Mouse (Mus musculus) limb, embryonic 13.5 days (tissue): ENCODE data around the gene Pdcd1lg2. TPM values are rescaled to one million over a fixed set of nuclear protein-coding genes. Genes with fewer than 3 reads are reported as not detected.
A peak's percentile ranks its signal among the peaks of the same experiment; 100 is the strongest.

ENCODE experiments used
- ATAC-seq: fragments of 200-750 bp; cut with Nextera tagmentation; 2 replicates; pipeline ENCODE4 v1.8.0; 2017; ENCODE audit warnings: low read depth, moderate number of reproducible peaks, moderate TSS enrichment; ENCODE audit not compliant: low FRiP score
- H3K27ac ChIP-seq: fragments of 300-500 bp; sonication (generic); 2 replicates; pipeline ENCODE4 v1.5.1; 2015; ENCODE audit warnings: inconsistent platforms, mild to moderate bottlenecking, moderate library complexity
- H3K27me3 ChIP-seq: fragments of 300-500 bp; sonication (generic); 2 replicates; pipeline ENCODE4 v1.6.1; 2015; ENCODE audit warnings: mild to moderate bottlenecking, inconsistent platforms
- H3K36me3 ChIP-seq: fragments of 300-500 bp; sonication (generic); 2 replicates; pipeline ENCODE4 v1.6.1; 2015; ENCODE audit warnings: inconsistent platforms, mild to moderate bottlenecking, moderate library complexity
- H3K4me1 ChIP-seq: fragments of 300-500 bp; sonication (generic); 2 replicates; pipeline ENCODE4 v1.6.1; 2015; ENCODE audit warnings: inconsistent platforms
- H3K4me2 ChIP-seq: fragments of 300-500 bp; sonication (generic); replicated peaks from 2 replicates; pipeline ENCODE4 v1.6.1; 2015; ENCODE audit warnings: inconsistent platforms, mild to moderate bottlenecking, moderate library complexity
- H3K4me3 ChIP-seq: fragments of 300-500 bp; sonication (generic); 2 replicates; pipeline ENCODE4 v1.5.1; 2015; ENCODE audit warnings: moderate library complexity, mild to moderate bottlenecking, inconsistent platforms
- H3K9ac ChIP-seq: fragments of 300-500 bp; sonication (generic); 2 replicates; pipeline ENCODE4 v1.6.1; 2015; ENCODE audit warnings: mild to moderate bottlenecking, inconsistent platforms
- H3K9me3 ChIP-seq: fragments of 300-500 bp; sonication (generic); 2 replicates; pipeline ENCODE4 v1.6.1; 2016; ENCODE audit warnings: inconsistent platforms
- WGBS: fragments of 180-500 bp; shearing (Covaris S2); methylation state at CpG from one replicate; pipeline ENCODE4 v1.1.7; 2015; 5-methylcytosine and 5-hydroxymethylcytosine counted together
- polyA plus RNA-seq: library from polyadenylated mRNA; unstranded; fragments of >200 nt; fragmentation: Nextera tagmentation; extraction: Ambion mirVana; gene quantifications from 2 replicates; pipeline ENCODE4 v1.2.1, GENCODE M21; 2015

The Pdcd1lg2 gene
- polyA plus RNA-seq, 1 experiment from 2014 or later: not detected

DNA sequence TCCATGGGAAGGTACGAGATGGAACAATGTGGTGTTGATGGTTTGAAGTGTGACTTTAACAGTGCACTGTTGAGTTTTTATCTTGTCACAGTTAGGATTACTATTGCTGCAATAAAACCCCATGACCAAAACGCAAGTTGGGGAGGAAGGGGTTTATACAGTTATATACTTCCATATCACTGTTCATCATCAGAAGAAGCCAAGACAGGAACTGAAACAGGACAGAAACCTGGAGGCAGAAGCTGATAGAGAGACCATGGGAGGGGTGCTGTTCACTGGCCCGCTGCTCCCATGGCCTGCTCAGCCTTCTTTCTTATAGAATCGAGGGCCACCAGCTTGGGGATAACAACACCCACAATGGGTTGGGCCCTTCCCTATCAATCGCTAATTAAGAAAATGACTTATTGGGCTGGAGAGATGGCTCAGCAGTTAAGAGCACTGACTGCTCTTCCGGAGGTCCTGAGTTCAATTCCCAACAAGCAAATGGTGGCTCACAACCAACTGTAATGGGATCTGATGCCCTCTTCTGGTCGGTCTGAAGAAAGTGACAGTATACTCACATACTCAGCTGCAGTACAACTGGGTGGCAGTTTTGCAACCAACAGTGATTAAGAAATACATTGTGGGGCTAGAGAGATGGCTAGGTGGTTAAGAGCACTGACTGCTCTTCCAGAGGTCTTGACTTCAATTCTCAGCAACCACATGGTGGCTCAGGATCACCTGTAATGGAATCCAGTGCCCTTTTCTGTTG lies 53.1 kb downstream of the Pdcd1lg2 start:
- peaks cover 14% of the 10 kb centered on the region; the same call in 1 of the 2 replicates for H3K4me1 ChIP-seq
- H3K4me3 ChIP-seq: no peak overlapping the region
- no peak overlapping the region for H3K4me2 ChIP-seq
- H3K9ac ChIP-seq: no peak overlapping the region
- ATAC-seq: no peak
- H3K27ac ChIP-seq: no peak overlapping the region
- H3K27me3 ChIP-seq: no peaks in the 10 kb centered on the region
- H3K9me3 ChIP-seq: no peaks in the 10 kb centered on the region
- 95% methylated on average over 7 of the region's 7 CpGs for WGBS
- no peaks in the 10 kb centered on the region for H3K36me3 ChIP-seq

DNA sequence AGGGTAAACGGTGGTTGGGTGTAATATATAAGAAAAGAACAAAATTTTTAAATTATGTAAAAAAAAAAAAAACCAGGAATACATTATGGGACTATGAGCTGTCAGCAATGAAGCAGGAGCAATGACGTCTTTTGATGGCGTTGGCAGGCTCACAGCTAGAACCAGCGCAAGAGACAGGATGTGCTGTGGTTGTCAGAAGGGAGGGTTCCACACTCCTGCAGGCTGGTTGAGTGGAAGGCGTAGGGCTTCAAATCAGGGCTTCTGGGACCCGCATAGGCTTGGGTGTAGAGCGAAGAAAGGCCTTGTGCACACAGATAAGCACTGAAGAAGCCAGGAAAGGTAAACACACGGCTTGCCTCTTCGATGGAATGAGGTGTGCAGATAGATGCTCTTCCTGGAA lies 56.1 kb downstream of the Pdcd1lg2 start:
- ATAC-seq: no peak
- no peaks in the 10 kb centered on the region for H3K36me3 ChIP-seq
- no peak overlapping the region for H3K9ac ChIP-seq
- peaks cover 26% of the 10 kb centered on the region; the same call in 1 of the 2 replicates for H3K4me1 ChIP-seq
- H3K27me3 ChIP-seq: no peaks in the 10 kb centered on the region
- no peak overlapping the region for H3K4me2 ChIP-seq
- H3K27ac ChIP-seq: no peak overlapping the region
- 88% methylated on average over 9 of the region's 9 CpGs for WGBS
- H3K9me3 ChIP-seq: no peaks in the 10 kb centered on the region
- no peak overlapping the region for H3K4me3 ChIP-seq

DNA sequence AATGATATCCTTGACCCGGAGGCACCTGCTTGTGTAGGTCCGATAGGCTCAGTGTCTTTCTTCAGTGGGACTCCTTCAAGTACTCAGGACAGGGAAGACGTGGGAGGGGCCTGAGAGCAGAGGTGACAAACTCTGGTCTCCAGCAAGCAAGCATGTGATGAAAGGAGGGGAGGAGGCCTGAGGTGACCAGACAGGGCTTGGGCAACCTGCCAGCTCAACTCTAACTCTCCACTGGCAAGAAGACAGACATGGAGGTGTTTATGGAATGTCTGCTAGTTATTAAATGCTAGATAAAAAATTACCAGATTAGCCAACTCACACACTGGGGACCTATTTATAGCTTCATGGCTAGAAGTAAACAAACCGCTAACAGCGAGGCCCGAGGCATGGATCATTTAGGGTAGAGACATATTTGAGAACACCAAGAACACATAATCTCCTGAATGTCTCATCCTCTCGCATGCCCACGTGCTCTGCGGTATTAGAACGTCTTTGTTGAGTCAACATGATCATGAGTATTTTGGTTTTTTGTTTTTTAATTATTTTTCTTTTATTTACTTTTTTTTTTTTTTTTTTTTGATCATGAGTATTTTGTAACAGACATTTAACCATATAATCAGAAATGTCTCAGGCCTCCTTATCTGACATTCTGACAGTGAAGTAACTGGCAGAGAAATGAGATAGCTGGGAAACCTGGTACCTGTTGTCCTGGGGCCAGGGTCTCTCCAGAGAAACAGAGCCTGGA lies 58.4 kb downstream of the Pdcd1lg2 start:
- Histone ChIP-seq H3K27ac (no peak overlapping the region), H3K9me3 (no peaks in the 10 kb centered on the region), H3K4me3 (no peak overlapping the region), H3K4me1 (peaks cover 21% of the 10 kb centered on the region; the same call in 1 of the 2 replicates), H3K9ac (no peak overlapping the region), H3K27me3 (no peaks in the 10 kb centered on the region), H3K4me2 (no peak overlapping the region), H3K36me3 (no peaks in the 10 kb centered on the region)
- 72% methylated on average over 10 of the region's 10 CpGs for WGBS
- ATAC-seq: no peak

DNA sequence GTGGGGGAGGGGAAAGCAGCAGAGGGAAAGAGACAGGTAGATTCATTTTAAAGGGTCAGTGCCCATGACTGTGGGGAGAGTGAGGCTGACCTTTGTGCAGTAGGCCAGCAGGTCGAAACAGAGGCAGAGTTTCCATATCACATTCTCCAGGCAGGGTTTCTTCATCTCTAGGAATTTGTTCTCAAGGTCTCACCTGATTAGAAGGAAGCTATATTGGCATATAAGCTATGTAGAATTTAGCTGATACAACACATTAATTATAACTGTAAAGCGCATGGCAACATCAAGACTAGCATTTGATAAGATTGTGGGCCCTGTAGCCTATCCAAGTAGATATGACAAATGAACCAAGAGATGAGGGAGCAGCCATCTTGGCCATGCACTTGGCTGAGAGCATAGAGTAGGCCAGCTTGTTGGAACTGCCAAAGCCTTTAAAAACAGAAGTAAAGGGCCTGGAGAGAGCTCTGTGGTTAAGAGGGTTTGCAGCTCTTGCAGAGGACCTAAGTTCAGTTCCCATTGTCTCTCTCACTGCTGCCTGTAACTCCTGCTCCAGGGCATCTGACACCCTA lies 59.1 kb downstream of the Pdcd1lg2 start:
- Histone ChIP-seq H3K4me2 (no peak overlapping the region), H3K27me3 (no peaks in the 10 kb centered on the region), H3K4me3 (no peak overlapping the region), H3K9me3 (no peaks in the 10 kb centered on the region), H3K27ac (no peak overlapping the region), H3K36me3 (no peaks in the 10 kb centered on the region), H3K4me1 (peaks cover 23% of the 10 kb centered on the region; the same call in 1 of the 2 replicates), H3K9ac (no peak overlapping the region)
- 87% methylated on average over 2 of the region's 2 CpGs for WGBS
- ATAC-seq: no peak

DNA sequence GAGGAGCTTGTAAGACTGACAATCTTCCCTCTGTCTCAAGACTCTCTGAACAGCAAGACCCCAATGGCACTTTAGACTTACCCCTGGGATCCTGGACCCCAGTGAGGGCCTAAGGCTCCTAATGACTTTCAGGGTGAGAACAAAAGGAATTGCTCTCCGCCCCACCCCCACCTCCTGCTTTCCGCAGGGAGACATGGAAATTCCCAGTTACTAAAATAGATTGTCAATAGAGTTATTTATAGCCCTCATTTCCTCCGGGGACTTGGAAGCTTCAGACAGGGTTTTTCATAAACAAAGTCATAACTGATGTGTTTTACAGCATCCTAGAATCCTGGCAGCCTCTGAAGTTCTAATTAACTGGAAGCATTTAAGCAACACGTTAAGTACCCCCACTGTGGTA lies 59.9 kb downstream of the Pdcd1lg2 start:
- peaks cover 24% of the 10 kb centered on the region; the same call in 1 of the 2 replicates for H3K4me1 ChIP-seq
- no peaks in the 10 kb centered on the region for H3K36me3 ChIP-seq
- 0 out of 2 replicates have a peak overlapping the region, but pooled peaks have one; percentile 5 for H3K4me2 ChIP-seq
- H3K27me3 ChIP-seq: no peaks in the 10 kb centered on the region
- H3K9ac ChIP-seq: no peak overlapping the region
- no peak overlapping the region for H3K4me3 ChIP-seq
- 10% methylated on average over 4 of the region's 4 CpGs for WGBS
- no peaks in the 10 kb centered on the region for H3K9me3 ChIP-seq
- no peak overlapping the region for H3K27ac ChIP-seq
- no peak for ATAC-seq

DNA sequence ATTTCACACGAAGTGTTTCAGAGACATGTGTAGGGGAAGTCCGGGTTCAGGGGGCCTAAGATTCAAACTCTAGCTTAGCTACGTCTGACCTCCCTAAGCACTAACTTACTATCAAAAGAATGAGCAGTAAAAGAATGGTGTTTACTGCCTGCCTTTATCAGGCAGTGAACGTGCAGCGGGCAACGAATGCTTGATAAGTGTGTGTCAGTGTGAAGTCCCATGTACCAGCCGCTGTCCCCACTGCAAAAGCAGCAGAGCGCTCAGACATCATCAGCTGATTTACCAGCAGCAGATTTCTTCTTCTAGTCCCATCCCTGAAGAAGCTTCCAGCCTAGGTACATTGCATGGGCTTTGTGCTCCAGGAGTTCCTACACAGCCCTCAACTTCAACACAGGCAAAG lies 61.7 kb downstream of the Pdcd1lg2 start:
- Histone ChIP-seq H3K4me1 (peaks cover 24% of the 10 kb centered on the region; the same call in 1 of the 2 replicates), H3K27ac (no peak overlapping the region), H3K36me3 (no peaks in the 10 kb centered on the region), H3K9me3 (no peaks in the 10 kb centered on the region), H3K27me3 (no peaks in the 10 kb centered on the region), H3K4me3 (no peak overlapping the region), H3K4me2 (no peak overlapping the region), H3K9ac (no peak overlapping the region)
- WGBS: 67% methylated on average over 8 of the region's 8 CpGs
- ATAC-seq: no peak

DNA sequence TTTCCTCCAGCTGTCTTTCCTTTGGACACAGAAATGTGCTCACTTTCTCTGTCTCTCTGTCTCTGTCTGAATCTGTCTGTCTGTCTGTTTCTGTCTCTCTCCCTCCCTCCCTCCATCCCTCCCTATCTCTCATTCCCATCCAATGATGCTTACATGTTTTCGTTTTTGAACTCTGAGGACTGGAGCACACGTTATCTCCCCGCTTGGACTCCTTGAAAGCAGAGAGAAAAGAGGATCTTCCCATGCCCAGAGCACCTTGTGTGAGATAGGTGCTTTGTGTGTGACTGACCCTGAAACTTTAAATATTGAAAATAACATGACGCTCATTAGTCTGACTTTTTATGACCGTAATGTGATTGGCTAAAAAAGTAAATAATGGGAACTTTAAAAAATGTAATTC lies 62.2 kb downstream of the Pdcd1lg2 start:
- H3K4me3 ChIP-seq: no peak overlapping the region
- no peak overlapping the region for H3K27ac ChIP-seq
- no peak overlapping the region for H3K9ac ChIP-seq
- WGBS: 88% methylated on average over 5 of the region's 5 CpGs
- H3K4me1 ChIP-seq: peaks cover 24% of the 10 kb centered on the region; the same call in 1 of the 2 replicates
- H3K36me3 ChIP-seq: no peaks in the 10 kb centered on the region
- H3K9me3 ChIP-seq: no peaks in the 10 kb centered on the region
- no peak overlapping the region for H3K4me2 ChIP-seq
- ATAC-seq: no peak
- no peaks in the 10 kb centered on the region for H3K27me3 ChIP-seq

DNA sequence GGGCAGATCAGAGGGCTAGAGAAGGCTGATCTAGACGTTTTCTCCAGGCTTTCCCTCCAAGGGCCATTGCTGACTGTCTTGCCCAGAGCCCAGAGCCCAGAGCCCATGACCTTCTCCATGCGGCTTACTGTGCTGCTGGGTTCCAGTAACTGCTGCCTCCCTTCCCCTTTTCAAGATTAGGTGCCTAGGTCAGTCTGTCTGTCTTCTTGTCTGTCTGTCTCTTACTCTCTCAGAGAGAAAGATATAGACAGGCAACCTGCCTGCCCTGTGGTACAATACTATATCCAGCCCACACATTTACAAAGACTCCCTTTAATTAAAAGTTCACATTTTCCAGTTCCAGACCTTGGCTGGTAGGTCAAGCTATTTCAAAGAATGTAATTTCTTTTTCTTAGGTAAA lies 64.1 kb downstream of the Pdcd1lg2 start:
- Histone ChIP-seq H3K27me3 (no peaks in the 10 kb centered on the region), H3K9ac (no peak overlapping the region), H3K36me3 (no peaks in the 10 kb centered on the region), H3K4me2 (no peak overlapping the region), H3K4me1 (peaks cover 17% of the 10 kb centered on the region; the same call in 1 of the 2 replicates), H3K27ac (no peak overlapping the region), H3K4me3 (no peak overlapping the region), H3K9me3 (no peaks in the 10 kb centered on the region)
- WGBS: 57% methylated on average over 2 of the region's 2 CpGs
- ATAC-seq: no peak

DNA sequence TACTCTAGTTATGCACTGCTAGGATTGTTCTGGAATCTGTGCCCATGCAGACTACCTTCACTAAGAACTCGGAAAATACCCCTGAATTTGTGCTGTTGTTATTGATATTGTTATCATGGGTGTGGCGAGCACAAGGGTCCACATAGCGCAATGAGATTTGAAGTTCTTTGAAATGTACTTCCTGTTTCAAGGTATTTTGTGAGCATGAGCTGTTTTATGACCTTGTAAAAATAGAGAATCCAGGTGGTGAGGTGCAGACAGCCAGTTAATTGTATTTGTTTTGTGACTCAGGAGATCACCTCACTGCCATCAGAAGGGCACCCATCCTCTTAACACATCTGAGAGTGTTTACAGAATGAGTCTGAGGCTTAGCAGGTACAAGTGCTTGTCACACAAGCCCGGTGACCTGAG lies 64.5 kb downstream of the Pdcd1lg2 start:
- no peak for ATAC-seq
- no peaks in the 10 kb centered on the region for H3K36me3 ChIP-seq
- H3K9ac ChIP-seq: no peak overlapping the region
- no peaks in the 10 kb centered on the region for H3K9me3 ChIP-seq
- WGBS: 52% methylated on average over 4 of the region's 4 CpGs
- no peak overlapping the region for H3K4me2 ChIP-seq
- H3K27me3 ChIP-seq: no peaks in the 10 kb centered on the region
- no peak overlapping the region for H3K4me3 ChIP-seq
- peaks cover 13% of the 10 kb centered on the region; the same call in 1 of the 2 replicates for H3K4me1 ChIP-seq
- no peak overlapping the region for H3K27ac ChIP-seq

DNA sequence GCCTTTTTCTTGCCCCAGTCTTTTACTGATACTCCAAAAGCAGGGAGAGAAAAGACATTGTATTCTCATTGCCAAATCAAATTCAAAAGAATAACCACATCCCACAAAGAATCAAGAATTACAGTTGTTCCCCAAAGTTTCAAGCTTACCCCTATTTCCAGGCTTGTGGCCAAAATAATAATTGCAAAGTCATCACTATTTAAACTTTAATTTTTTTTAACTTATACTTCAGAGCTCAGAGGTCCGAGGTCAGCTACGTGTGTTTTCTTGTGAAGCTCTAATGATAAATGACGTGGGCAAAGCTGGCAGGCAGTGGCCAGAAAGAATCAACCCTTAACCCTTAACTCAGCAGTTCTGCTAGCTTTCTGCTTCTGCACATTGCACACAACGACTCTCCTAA lies 67.9 kb downstream of the Pdcd1lg2 start:
- Histone ChIP-seq H3K4me1 (0 out of 2 replicates have a peak, but pooled peaks cover 4% of the 10 kb centered on the region), H3K27ac (no peak overlapping the region), H3K9ac (no peak overlapping the region), H3K36me3 (no peaks in the 10 kb centered on the region), H3K4me3 (no peak overlapping the region), H3K27me3 (no peaks in the 10 kb centered on the region), H3K4me2 (no peak overlapping the region), H3K9me3 (no peaks in the 10 kb centered on the region)
- ATAC-seq: no peak
- WGBS: 19% methylated on average over 4 of the region's 4 CpGs

DNA sequence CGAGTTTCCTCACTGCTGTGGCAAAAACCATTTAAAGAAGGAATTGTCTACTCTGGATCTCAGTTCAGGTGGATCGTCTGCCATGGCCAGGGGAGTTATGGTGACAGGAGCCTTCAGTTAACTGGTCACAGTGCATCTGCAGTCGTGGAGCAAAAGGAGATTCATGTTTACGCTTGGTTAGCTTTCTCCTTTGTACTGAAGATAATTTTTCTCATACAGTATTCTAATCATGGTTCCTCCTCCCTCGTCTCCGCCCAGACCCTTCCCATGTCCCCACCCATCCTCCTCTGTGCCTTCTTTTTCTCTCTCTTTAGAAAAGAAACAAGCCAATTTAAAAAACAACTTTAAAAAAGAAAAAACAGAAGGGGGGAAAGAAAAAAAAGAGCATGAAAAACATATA lies 70.9 kb downstream of the Pdcd1lg2 start:
- Histone ChIP-seq H3K27me3 (no peaks in the 10 kb centered on the region), H3K9me3 (no peaks in the 10 kb centered on the region), H3K4me1 (peaks cover 7% of the 10 kb centered on the region; the same call in 1 of the 2 replicates), H3K4me2 (no peak overlapping the region), H3K27ac (no peak overlapping the region), H3K4me3 (no peak overlapping the region), H3K36me3 (no peaks in the 10 kb centered on the region), H3K9ac (no peak overlapping the region)
- no peak for ATAC-seq
- WGBS: 84% methylated on average over 6 of the region's 6 CpGs

DNA sequence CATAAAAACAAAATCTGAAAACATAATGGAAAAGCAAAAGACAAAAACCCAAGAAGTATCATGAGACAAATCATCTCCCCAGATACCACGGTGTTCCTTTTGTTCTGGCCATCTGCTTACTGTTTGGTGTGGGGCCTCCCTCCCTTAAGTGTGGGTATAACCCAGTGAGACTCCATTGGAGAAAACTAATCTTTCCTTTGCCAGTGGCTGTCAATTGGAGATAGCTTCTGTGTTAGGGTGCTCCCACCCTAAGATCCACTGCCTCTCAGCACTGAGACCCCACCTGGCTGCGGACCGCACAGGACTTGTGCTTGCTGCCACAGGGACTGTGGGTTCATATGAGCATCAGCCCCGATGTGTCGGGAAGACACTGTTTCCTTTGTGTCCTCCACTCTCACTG lies 71.4 kb downstream of the Pdcd1lg2 start:
- H3K4me1 ChIP-seq: peaks cover 7% of the 10 kb centered on the region; the same call in 1 of the 2 replicates
- no peak overlapping the region for H3K27ac ChIP-seq
- H3K36me3 ChIP-seq: no peaks in the 10 kb centered on the region
- H3K9ac ChIP-seq: no peak overlapping the region
- H3K4me2 ChIP-seq: no peak overlapping the region
- no peaks in the 10 kb centered on the region for H3K9me3 ChIP-seq
- WGBS: 85% methylated on average over 5 of the region's 5 CpGs
- H3K27me3 ChIP-seq: no peaks in the 10 kb centered on the region
- no peak overlapping the region for H3K4me3 ChIP-seq
- no peak for ATAC-seq
